Mouse (Mus musculus) liver, adult 2 months (tissue): Measurements from ENCODE around the gene Plrg1.

Source experiments
- CTCF ChIP-seq: fragments of 200-500 bp; IDR thresholded peaks from 2 replicates; pipeline ENCODE4 v1.5.1; 2011; ENCODE audit warnings: low read depth, low read length, control low read depth
- POLR2A ChIP-seq: fragments of 200-500 bp; IDR thresholded peaks from 2 replicates; pipeline ENCODE4 v1.6.1; 2011; ENCODE audit warnings: low read length, control low read depth; ENCODE audit not compliant: insufficient read depth; ENCODE audit errors: extremely low read depth

GRCm38 (mm10) chr3:83055281-83056038 is at the start of gene Plrg1:
- 0 out of 2 replicates have a peak, but pooled peaks have one; percentile 38 for TF ChIP-seq POLR2A
- no peak for TF ChIP-seq CTCF
